Mouse (Mus musculus) gastrocnemius, postnatal 14 days (tissue): ENCODE data around the gene Plekhg1. TPM values are rescaled to one million over a fixed set of nuclear protein-coding genes. Genes with fewer than 3 reads are reported as not detected.

Source experiments
- DNase-seq: peaks from one replicate; pipeline ENCODE4 v3.0.0; 2021; ENCODE audit warnings: mixed read lengths
- intact Hi-C: fragments of 180-260 bp; cut with DNase I; formaldehyde crosslinking; loops from one replicate; pipeline ENCODE4 v1.15.1; 2025; ENCODE audit warnings: low total_unique reads
- total RNA-seq, 2 experiments: library from RNA; stranded (reverse); gene quantifications; 2 replicates each; pipeline ENCODE4 v1.2.3; 2021

Gene Plekhg1
- total RNA-seq, 2 experiments from 2014 or later = 9.3 to 9.8 TPM

- intact Hi-C loops = loop anchor here (5.0 kb wide), 1 partner anchor 608 kb away; no protein-coding TSS in a partner anchor
- DNase-seq = no peak
Measured at GRCm38 (mm10) chr10:3939895-3940595, 199.9 kb downstream of the Plekhg1 start.

GRCm38 (mm10) chr10:3940596-3940975 is 200.4 kb downstream of the Plekhg1 start:
- intact Hi-C loops = loop anchor here (5.0 kb wide), 1 partner anchor 608 kb away; no protein-coding TSS in a partner anchor

GRCm38 (mm10) chr10:3941054-3941757 is 201.0 kb downstream of the Plekhg1 start:
- intact Hi-C loops = loop anchor here (5.0 kb wide), 1 partner anchor 609 kb away; no protein-coding TSS in a partner anchor
- DNase-seq = peak; percentile 26

More at GRCm38 (mm10) chr10:3940596-3940975, 200.4 kb downstream of the Plekhg1 start:
- DNase-seq = no peak

- intact Hi-C loops = loop anchor here (5.0 kb wide), 1 partner anchor 610 kb away; no protein-coding TSS in a partner anchor
- no peak for DNase-seq
Measured at GRCm38 (mm10) chr10:3942289-3942688, 202.1 kb downstream of the Plekhg1 start.

- DNase-seq = peak; percentile 68
- intact Hi-C loops = loop anchor here (2.0 to 5.0 kb wide), 2 partner anchors 407 to 611 kb away; no protein-coding TSS in a partner anchor
Measured at GRCm38 (mm10) chr10:3943492-3944395, 203.6 kb downstream of the Plekhg1 start.

GRCm38 (mm10) chr10:3946871-3947270 is 206.7 kb downstream of the Plekhg1 start:
- DNase-seq = no peak
- intact Hi-C loops = loop anchor here (5.0 kb wide), 1 partner anchor 385 kb away; no protein-coding TSS in a partner anchor

- intact Hi-C loops = loop anchor here (5.0 kb wide), 1 partner anchor 385 kb away; no protein-coding TSS in a partner anchor
Measured at GRCm38 (mm10) chr10:3947346-3947745, 207.2 kb downstream of the Plekhg1 start.

GRCm38 (mm10) chr10:3949306-3949705 is 209.1 kb downstream of the Plekhg1 start:
- intact Hi-C loops = loop anchor here (5.0 kb wide), 1 partner anchor 387 kb away; no protein-coding TSS in a partner anchor
- no peak for DNase-seq

More at GRCm38 (mm10) chr10:3947346-3947745, 207.2 kb downstream of the Plekhg1 start:
- DNase-seq = no peak

GRCm38 (mm10) chr10:3956471-3956870 is 216.3 kb downstream of the Plekhg1 start:
- no peak for DNase-seq
- intact Hi-C loops = no loop called here

GRCm38 (mm10) chr10:3958591-3958990 is 218.4 kb downstream of the Plekhg1 start:
- no peak for DNase-seq
- intact Hi-C loops = no loop called here

- DNase-seq = no peak
- intact Hi-C loops = no loop called here
Measured at GRCm38 (mm10) chr10:3969026-3969425, 228.9 kb downstream of the Plekhg1 start.

GRCm38 (mm10) chr10:3972237-3972636 is 232.1 kb downstream of the Plekhg1 start:
- no peak for DNase-seq
- intact Hi-C loops = no loop called here

GRCm38 (mm10) chr10:3972981-3973588 is 232.9 kb downstream of the Plekhg1 start, which contains the start of gene Mthfd1l:
Mthfd1l (plus strand) TSS chr10:3973118.
- peak; percentile 80 for DNase-seq
- intact Hi-C loops = no loop called here

- peak; percentile 90 for DNase-seq
Measured at GRCm38 (mm10) chr10:3973589-3974070, 233.5 kb downstream of the Plekhg1 start.

GRCm38 (mm10) chr10:3974380-3974779 is 234.2 kb downstream of the Plekhg1 start:
- intact Hi-C loops = no loop called here
- DNase-seq = no peak

More at GRCm38 (mm10) chr10:3973589-3974070, 233.5 kb downstream of the Plekhg1 start:
- intact Hi-C loops = no loop called here

- intact Hi-C loops = no loop called here
- DNase-seq = no peak
Measured at GRCm38 (mm10) chr10:3975898-3976622, 235.9 kb downstream of the Plekhg1 start.

- intact Hi-C loops = no loop called here
- no peak for DNase-seq
Measured at GRCm38 (mm10) chr10:3976623-3977010, 236.5 kb downstream of the Plekhg1 start.

GRCm38 (mm10) chr10:3978326-3978725 is 238.2 kb downstream of the Plekhg1 start:
- intact Hi-C loops = no loop called here
- DNase-seq = no peak
